Mouse (Mus musculus) midbrain, embryonic 13.5 days (tissue): Measurements from ENCODE around the gene Lman2. TPM values are rescaled to one million over a fixed set of nuclear protein-coding genes. Genes with fewer than 3 reads are reported as not detected.
A peak's percentile ranks its signal among the peaks of the same experiment; 100 is the strongest.

Source experiments
- ATAC-seq: fragments of 200-750 bp; cut with Nextera tagmentation; 2 replicates; pipeline ENCODE4 v1.8.0; 2017; ENCODE audit warnings: mild to moderate bottlenecking, moderate TSS enrichment, moderate library complexity
- H3K27ac ChIP-seq: fragments of 300-500 bp; sonication (generic); 2 replicates; pipeline ENCODE4 v1.5.1; 2015; ENCODE audit warnings: inconsistent platforms, mild to moderate bottlenecking, moderate library complexity
- H3K27me3 ChIP-seq: fragments of 300-500 bp; sonication (generic); 2 replicates; pipeline ENCODE4 v1.6.1; 2015; ENCODE audit warnings: mild to moderate bottlenecking, inconsistent platforms
- H3K36me3 ChIP-seq: fragments of 300-500 bp; sonication (generic); 2 replicates; pipeline ENCODE4 v1.6.1; 2015; ENCODE audit warnings: mild to moderate bottlenecking, inconsistent platforms
- H3K4me1 ChIP-seq: fragments of 300-500 bp; sonication (generic); replicated peaks from 2 replicates; pipeline ENCODE4 v1.6.1; 2015; ENCODE audit warnings: inconsistent platforms
- H3K4me2 ChIP-seq: fragments of 300-500 bp; sonication (generic); replicated peaks from 2 replicates; pipeline ENCODE4 v1.6.1; 2015; ENCODE audit warnings: moderate library complexity, mild to moderate bottlenecking, inconsistent platforms
- H3K4me3 ChIP-seq: fragments of 300-500 bp; sonication (generic); replicated peaks from 2 replicates; pipeline ENCODE4 v1.5.1; 2015; ENCODE audit warnings: mild to moderate bottlenecking, inconsistent platforms
- H3K9ac ChIP-seq: fragments of 300-500 bp; sonication (generic); replicated peaks from 2 replicates; pipeline ENCODE4 v1.6.1; 2015; ENCODE audit warnings: mild to moderate bottlenecking, inconsistent platforms
- H3K9me3 ChIP-seq: fragments of 300-500 bp; sonication (generic); 2 replicates; pipeline ENCODE4 v1.6.1; 2016; ENCODE audit warnings: mild to moderate bottlenecking, inconsistent platforms
- WGBS: fragments of 180-500 bp; shearing (Covaris S2); methylation state at CpG from one replicate; pipeline ENCODE4 v1.1.7; 2015; 5-methylcytosine and 5-hydroxymethylcytosine counted together
- polyA plus RNA-seq: library from polyadenylated mRNA; unstranded; fragments of >200 nt; fragmentation: Nextera tagmentation; extraction: Ambion mirVana; gene quantifications from 2 replicates; pipeline ENCODE4 v1.2.1, GENCODE M21; 2015

The Lman2 gene
- polyA plus RNA-seq, 1 experiment from 2014 or later, result 62.6 TPM

DNA sequence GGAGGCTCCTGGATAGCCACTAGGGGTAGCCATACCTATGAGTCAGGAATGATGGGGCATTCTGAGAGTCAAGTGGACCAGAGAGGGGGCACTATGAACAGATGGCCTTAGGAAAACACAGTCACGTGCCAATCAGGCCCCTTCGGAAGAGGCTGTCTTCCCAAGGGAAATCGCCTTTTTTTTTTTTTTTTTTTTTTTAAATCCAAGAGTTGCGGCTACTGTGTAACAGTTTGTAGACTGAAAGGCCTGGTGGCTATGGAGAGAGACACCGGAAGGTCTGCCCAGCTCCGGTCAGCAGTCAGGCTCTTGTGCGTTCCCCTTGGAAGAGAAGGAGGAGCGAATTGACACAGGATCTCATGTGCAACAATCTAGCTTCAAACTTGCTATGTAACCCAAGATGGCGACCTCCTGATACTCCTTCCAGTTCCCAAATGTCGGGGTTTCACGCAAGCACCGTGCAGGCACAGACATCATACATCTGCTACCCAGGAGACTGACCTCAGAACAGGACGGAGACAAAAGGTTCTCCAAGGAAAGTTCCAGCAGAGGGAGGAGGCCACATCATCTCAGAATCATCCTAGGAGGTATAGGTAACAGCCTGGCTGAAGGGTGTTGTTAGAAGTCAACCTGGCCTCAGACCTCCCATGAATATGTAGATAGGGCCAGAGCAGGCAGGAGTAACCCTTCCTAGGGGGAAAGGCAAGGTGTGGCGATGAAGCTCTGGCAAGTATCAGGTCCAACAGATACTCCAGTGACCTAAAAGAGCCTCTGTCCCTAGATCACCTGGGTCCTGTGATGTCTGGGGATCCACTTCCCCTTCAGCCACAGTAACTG, 31.8 kb downstream of the Lman2 start:
- H3K27me3 ChIP-seq, result no peaks in the 10 kb centered on the region
- no peaks in the 10 kb centered on the region for H3K9me3 ChIP-seq
- no peak for ATAC-seq
- H3K4me2 ChIP-seq, result peak overlapping the region; percentile 88
- H3K27ac ChIP-seq, result peak overlapping the region; percentile 77
- peaks cover 37% of the 10 kb centered on the region for H3K4me1 ChIP-seq
- H3K4me3 ChIP-seq, result peak overlapping the region; percentile 60
- H3K36me3 ChIP-seq, result peaks cover 5% of the 10 kb centered on the region
- 53% methylated on average over 14 of the region's 14 CpGs for WGBS
- H3K9ac ChIP-seq, result peak overlapping the region; percentile 76; the same call in 1 of the 2 replicates

DNA sequence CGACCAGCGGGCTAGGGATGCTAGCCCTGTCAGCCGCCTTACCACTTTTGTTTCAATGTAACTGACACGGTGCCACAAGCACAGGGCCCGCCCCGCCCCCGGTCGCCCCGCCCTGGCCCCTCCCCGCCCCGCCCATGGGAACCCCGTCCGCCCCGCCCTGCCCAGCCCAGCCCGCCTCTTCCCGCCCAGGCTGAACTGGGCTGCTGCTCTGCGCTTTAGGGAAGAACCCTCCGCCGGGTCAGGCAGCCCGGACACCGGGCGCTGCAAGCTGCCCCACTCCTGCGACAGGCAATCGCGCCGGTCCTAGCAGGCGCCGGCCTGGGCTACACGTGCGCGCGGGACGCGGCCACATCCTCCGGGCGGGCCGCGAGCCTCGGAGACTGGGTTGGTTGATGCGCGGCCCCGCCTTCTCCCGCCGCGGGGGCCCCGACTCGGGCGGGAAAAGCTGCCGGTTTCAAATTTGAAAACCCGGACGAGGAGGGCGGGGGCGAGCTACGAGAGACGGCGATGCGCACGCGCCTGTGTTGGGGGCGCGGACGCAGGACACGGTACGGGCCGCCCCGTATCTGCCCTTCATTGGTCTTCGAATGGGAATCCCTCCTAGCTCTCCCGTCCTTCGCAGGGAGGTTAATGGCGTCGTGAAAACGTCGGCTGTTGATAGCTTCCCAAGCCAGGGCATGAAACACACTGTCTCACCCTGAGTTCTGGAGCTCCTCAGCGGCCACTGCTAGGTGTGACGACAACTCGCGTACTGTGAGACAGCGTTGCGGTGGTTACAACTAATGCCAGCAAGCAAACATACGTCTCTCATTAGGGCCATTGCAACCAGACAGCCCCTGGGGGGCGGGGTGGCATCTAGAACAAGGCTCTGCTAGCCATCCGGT, 32.7 kb downstream of the Lman2 start, which contains the start of gene Mxd3:
Gene Mxd3, minus strand, starts transcription at position 141 of the 884 bp plus-strand sequence.
- H3K4me3 ChIP-seq, result peak within 1 kb of the TSS; percentile 60
- under 1% methylated on average over 78 of the region's 82 CpGs for WGBS

DNA sequence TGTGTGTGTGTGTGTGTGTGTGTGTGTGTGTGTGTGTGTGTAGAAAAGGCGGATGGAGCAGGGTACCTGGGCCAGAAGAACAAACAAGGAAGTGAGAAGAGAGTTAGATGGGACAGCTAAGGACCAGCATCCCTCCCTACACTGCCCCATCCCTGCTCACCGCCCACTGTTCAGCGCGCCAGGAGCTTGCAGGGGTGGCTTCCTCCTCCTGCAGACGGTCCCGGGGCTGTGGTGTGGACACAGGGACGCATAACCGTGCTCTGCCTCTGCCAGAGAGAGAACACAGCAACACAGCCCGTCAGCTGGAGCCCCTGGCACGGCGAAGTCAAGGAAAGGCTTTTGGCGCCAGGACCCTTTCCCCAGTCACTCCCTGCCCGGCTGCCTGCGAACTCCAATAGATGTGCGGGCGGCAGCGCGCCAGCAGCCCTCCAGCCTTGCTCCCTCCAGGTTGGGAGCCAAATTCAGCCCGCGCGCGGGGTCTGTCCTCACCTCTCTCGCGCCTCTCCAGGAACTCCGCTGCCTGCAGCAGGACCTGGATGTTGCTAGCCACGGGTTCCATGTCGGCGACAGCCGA, 33.4 kb downstream of the Lman2 start:
- Histone ChIP-seq H3K4me2 (peak overlapping the region; percentile 88), H3K9ac (peak overlapping the region; percentile 76), H3K27me3 (no peaks in the 10 kb centered on the region), H3K4me1 (peaks cover 38% of the 10 kb centered on the region), H3K27ac (peak overlapping the region; percentile 36; the same call in 1 of the 2 replicates), H3K9me3 (no peaks in the 10 kb centered on the region), H3K36me3 (peaks cover 19% of the 10 kb centered on the region), H3K4me3 (peak overlapping the region; percentile 60)
- under 1% methylated on average over 26 of the region's 29 CpGs for WGBS
- ATAC-seq, result peak; percentile 12

More for the DNA sequence above, 32.7 kb downstream of the Lman2 start, which contains the start of gene Mxd3:
- peak; percentile 85 for ATAC-seq
- H3K4me1 ChIP-seq, result peaks cover 37% of the 10 kb centered on the region
- peak within 1 kb of the TSS; percentile 77 for H3K27ac ChIP-seq
- H3K36me3 ChIP-seq, result peaks cover 13% of the 10 kb centered on the region
- H3K9ac ChIP-seq, result peak within 1 kb of the TSS; percentile 76
- H3K27me3 ChIP-seq, result no peaks in the 10 kb centered on the region
- H3K9me3 ChIP-seq, result no peaks in the 10 kb centered on the region
- H3K4me2 ChIP-seq, result peak within 1 kb of the TSS; percentile 88

DNA sequence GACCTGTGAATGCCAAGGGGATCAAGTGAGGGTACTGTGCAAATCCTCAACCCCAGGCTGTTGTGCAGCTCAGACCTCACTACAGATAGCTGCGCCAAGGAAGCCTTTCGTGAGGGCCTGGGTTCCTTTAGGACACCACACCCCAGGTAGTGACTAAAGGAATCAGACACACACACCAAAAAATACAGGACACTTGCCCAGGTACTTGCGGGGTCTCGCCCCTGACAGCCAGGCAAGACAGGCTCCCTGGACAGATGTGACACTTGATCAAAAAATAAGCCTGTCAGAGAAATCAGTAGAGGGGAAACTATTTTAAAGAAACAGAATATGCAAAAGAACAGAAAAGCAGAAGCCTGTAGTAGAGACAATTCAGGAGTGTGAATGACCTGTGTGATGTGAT, 33.9 kb downstream of the Lman2 start:
- Histone ChIP-seq H3K36me3 (peaks cover 24% of the 10 kb centered on the region), H3K4me1 (peaks cover 44% of the 10 kb centered on the region), H3K4me2 (peak overlapping the region; percentile 88), H3K27me3 (no peaks in the 10 kb centered on the region), H3K9me3 (no peaks in the 10 kb centered on the region), H3K9ac (peak overlapping the region; percentile 76), H3K4me3 (peak overlapping the region; percentile 60), H3K27ac (no peak overlapping the region)
- no peak for ATAC-seq
- WGBS, result 79% methylated on average over 4 of the region's 4 CpGs

DNA sequence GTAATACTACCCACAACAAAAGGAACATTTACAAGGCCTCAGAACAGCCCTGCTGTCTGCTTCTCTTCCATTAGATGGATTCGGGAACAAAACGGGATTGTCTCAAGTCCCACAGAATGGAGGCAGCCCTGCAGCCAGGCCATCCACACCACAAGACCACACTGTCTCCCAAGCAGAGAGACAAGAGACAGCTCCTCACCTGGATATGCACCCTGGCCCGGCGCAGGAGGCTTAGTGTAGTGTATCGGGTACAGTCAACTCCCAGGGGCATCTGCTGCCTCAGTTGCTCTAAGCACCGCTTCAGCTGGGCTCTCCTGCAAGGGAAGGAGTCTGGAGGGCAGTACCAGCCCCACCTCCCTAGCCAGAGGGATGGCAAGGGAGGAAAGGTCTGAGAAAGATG, 34.4 kb downstream of the Lman2 start:
- no peak overlapping the region for H3K27ac ChIP-seq
- no peaks in the 10 kb centered on the region for H3K9me3 ChIP-seq
- 80% methylated on average over 6 of the region's 6 CpGs for WGBS
- H3K9ac ChIP-seq, result peak overlapping the region; percentile 76
- no peak for ATAC-seq
- peak overlapping the region; percentile 60 for H3K4me3 ChIP-seq
- peaks cover 29% of the 10 kb centered on the region for H3K36me3 ChIP-seq
- H3K4me1 ChIP-seq, result peaks cover 48% of the 10 kb centered on the region
- H3K4me2 ChIP-seq, result peak overlapping the region; percentile 88
- H3K27me3 ChIP-seq, result no peaks in the 10 kb centered on the region

DNA sequence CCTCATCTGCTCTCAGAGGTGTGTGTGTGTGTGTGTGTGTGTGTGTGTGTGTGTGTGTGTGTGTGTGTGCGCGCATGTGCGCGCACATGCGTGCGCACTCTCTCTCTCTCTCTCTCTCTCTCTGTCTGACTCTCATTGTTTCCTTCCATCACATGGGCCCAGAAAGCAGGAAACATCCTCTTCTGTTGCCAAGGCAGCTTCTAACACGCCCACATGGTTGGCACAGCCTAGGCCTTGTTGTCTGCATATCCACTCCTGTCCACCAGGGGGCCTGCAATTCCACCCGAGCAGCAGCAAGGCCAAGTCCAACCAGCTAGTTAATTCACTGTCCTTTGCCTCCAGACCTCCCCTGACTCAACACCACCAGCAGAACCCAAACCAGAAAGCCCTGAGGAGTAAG, 35.0 kb downstream of the Lman2 start:
- Histone ChIP-seq H3K4me2 (peak overlapping the region; percentile 88), H3K4me3 (peak overlapping the region; percentile 60; the same call in 1 of the 2 replicates), H3K27ac (0 out of 2 replicates have a peak overlapping the region, but pooled peaks have one; percentile 19), H3K9ac (0 out of 2 replicates have a peak overlapping the region, but pooled peaks have one; percentile 19), H3K27me3 (no peaks in the 10 kb centered on the region), H3K4me1 (peaks cover 54% of the 10 kb centered on the region), H3K36me3 (peaks cover 31% of the 10 kb centered on the region), H3K9me3 (no peaks in the 10 kb centered on the region)
- WGBS, result 20% methylated on average over 4 of the region's 8 CpGs
- ATAC-seq, result peak; percentile 21; the same call in 1 of the 2 replicates

DNA sequence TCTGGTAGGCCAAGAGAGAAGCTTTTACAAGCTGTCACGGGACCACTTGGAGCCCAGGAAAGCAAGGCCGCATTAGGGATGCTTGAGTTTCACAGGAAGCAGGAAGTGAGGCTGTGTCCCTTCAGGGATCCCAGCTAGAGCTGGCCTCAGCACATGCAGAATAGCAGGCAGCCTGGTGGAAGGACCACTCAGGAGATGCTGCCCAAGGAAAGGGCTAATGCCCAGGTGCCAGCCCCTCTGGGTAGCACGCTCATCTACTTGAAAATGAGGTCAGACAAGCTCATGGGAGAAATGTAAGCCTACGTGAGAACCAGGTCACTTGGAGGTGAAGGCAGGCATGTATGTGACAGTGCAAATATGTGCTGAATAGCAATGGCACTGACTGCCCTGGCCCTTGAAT, 35.4 kb downstream of the Lman2 start:
- Histone ChIP-seq H3K9ac (0 out of 2 replicates have a peak overlapping the region, but pooled peaks have one; percentile 19), H3K36me3 (peaks cover 31% of the 10 kb centered on the region), H3K4me2 (peak overlapping the region; percentile 88), H3K27me3 (no peaks in the 10 kb centered on the region), H3K4me1 (peaks cover 56% of the 10 kb centered on the region), H3K4me3 (no peak overlapping the region; the same call in 1 of the 2 replicates), H3K27ac (0 out of 2 replicates have a peak overlapping the region, but pooled peaks have one; percentile 19), H3K9me3 (no peaks in the 10 kb centered on the region)
- no peak for ATAC-seq
- WGBS, result 64% methylated on average over 4 of the region's 4 CpGs

DNA sequence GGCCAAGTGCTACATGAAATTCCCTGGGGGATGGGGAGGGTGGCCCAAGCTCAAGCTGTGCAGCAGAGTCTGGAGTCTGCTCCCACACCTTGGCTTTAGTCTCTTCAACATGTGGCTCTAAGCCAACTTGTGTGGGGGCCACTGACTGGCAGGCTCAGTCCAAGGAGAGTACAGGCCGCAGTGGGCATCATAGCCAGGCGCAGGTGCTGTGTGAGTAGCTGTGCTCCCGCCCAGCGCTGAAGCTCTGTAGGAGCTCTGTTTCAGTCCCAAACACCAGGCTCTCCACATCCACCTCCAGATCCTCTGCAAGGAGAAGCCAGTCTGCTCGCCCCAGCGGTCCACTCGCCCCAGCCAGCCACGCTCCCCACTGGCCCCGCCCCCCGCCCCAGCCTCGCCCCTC, 37.0 kb downstream of the Lman2 start:
- no peak for ATAC-seq
- Histone ChIP-seq H3K4me3 (no peak overlapping the region), H3K27me3 (no peaks in the 10 kb centered on the region), H3K27ac (no peak overlapping the region), H3K4me1 (peaks cover 59% of the 10 kb centered on the region), H3K9me3 (no peaks in the 10 kb centered on the region), H3K4me2 (no peak overlapping the region), H3K9ac (no peak overlapping the region), H3K36me3 (peaks cover 31% of the 10 kb centered on the region)
- WGBS, result 78% methylated on average over 11 of the region's 11 CpGs

DNA sequence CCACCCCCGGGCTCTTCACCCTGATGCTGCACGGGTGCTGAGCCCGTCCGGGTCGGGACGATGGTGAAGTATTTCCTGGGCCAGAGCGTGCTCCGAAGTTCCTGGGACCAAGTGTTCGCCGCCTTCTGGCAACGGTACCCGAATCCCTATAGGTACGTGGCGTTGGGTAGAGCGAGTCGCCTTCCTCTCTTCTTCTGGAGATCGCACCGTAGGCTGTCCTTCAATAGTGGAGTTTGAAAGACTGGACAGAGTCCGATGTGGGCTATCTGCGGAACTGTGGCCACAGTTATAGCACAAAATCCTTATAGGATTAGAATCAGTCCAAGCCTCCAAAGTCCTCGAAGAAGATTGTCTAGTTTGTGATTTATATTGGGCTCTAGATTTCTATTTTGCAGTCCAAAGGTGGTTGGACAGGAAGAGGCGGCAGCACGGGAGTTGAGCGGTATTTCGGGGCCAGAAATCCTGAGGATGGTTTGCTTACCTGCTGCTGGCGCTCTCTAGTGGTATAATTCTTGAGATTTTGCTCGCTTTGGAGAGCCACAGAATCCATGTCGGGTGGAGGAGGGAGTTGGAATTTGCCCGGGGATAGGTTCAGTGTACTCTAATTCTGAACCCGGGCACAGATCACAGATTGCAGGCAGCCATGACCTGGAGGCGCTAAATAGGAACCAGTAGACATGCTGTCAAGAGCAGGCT, 40.3 kb downstream of the Lman2 start:
- Histone ChIP-seq H3K27me3 (no peaks in the 10 kb centered on the region), H3K27ac (peak overlapping the region; percentile 82), H3K9ac (peak overlapping the region; percentile 95), H3K36me3 (peaks cover 59% of the 10 kb centered on the region), H3K4me2 (peak overlapping the region; percentile 93), H3K9me3 (no peaks in the 10 kb centered on the region), H3K4me1 (peaks cover 37% of the 10 kb centered on the region), H3K4me3 (peak overlapping the region; percentile 95)
- no peak for ATAC-seq
- 3% methylated on average over 31 of the region's 31 CpGs for WGBS

DNA sequence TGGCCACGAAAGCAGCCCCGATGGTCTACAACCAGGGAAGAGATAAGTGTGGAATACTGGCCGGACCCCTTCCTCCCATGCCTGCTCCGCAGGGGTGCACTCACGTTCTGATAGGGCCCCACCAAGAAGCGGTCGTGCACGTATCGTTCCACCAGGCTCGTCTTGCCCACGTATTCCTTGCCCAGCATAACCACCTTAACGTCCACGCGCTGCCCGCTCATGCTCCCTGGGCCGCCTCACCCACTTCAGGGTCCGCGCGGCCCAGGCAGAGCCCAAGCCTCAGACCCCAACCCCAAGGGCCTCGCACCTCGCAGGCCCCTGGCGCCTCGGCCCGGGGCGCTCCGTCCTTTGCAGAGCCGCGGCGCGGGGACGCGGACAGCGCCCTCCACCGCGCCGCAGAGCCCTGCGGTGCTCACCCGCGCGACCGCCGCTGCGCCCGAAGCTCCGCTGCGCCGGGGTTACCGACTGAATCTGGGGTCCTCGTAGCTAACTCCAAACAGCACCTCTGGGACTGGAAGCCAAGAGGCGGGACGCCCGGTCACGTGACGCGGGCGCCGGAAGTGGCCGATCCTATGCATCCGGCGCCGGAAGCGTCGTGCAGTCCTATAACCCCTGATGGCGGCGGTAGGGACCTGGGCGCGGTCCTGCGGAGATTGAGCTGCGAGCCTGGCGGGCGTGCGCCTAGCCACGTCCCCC, 41.0 kb downstream of the Lman2 start, which contains the start of gene Rab24:
Gene Rab24, minus strand, starts transcription at position 513 of the 696 bp plus-strand sequence.
- ATAC-seq, result peak; percentile 92
- peak within 1 kb of the TSS; percentile 93 for H3K4me2 ChIP-seq
- peak within 1 kb of the TSS; percentile 95 for H3K4me3 ChIP-seq
- peaks cover 66% of the 10 kb centered on the region for H3K36me3 ChIP-seq
- H3K4me1 ChIP-seq, result peaks cover 32% of the 10 kb centered on the region
- peak within 1 kb of the TSS; percentile 82 for H3K27ac ChIP-seq
- no peaks in the 10 kb centered on the region for H3K9me3 ChIP-seq
- WGBS, result under 1% methylated on average over 73 of the region's 73 CpGs
- no peaks in the 10 kb centered on the region for H3K27me3 ChIP-seq
- H3K9ac ChIP-seq, result peak within 1 kb of the TSS; percentile 95
